Mouse (Mus musculus) left cerebral cortex, adult 11 months (tissue): ENCODE measurements around the gene Kcnq4.

Experiments used
- DNase-seq: peaks from one replicate; pipeline ENCODE4 v3.0.0; 2022; ENCODE audit warnings: low spot score

The Kcnq4 gene

DNA sequence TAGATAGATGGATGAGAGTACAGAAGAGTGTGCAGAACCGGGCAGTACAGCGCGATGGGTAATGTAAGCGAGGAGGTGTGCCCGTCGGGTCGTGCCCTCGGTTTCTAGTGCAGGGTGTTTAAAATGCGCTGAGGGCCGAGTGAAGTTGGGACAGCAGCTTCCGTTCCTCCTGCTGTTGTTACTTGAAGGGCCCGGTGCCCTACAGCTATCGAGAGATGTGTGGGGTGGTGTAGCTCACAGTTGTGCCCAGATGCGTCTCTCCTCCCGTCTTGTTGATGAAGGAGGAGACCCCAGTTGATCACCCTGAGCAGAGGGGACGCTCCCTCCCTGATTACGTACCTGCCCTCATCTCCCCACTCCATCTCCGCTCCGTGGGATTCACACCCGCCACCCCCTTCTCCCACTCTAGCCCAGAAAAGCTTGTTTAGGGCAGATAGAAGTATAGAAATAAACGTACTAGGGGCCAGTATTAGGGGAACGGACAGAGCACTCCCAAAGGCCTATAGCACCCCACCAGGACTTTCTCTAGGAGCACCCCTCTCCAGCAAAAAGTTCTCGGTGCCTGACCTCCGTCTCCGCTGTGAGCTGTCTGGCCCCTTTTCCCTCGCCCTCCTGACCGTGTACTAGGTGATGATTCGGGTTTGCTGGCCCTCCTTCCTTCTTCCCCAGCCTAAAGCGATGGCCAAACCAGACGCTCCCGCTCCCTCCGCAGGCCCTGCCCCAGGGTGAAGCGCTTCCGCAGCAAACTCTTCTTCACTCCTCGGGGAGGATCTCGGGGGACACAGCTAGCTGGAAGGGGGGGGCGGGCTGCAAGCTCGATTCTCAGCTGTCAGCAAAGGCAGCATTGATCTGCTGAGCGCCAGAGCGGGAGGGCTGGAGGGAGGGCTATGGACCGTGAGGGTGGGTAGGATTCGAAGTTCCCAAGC is at the start of gene Kcnq4:
Gene Kcnq4 (minus strand): TSS at position 672 of the 926 bp plus-strand sequence.
- no peak for DNase-seq

DNA sequence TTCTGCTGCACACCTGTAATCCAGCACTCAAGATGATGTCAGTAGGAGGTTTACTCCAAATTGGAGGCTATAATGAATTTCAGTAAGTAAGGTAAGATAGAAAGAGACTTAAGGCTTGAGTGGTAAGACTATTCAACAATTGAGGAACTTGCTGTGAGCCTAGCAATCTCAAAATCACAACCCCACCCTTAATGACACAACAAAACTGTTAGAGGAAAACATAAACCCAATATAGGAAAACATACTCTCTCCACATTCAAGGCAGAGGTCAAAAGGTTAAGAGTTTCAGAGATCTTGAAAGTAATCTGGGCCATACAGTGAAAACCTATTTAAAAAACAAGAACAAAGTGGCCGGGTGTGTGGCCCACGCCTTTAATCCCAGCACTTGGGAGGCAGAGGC is 48.3 kb upstream of the Kcnq4 start:
- no peak for DNase-seq

DNA sequence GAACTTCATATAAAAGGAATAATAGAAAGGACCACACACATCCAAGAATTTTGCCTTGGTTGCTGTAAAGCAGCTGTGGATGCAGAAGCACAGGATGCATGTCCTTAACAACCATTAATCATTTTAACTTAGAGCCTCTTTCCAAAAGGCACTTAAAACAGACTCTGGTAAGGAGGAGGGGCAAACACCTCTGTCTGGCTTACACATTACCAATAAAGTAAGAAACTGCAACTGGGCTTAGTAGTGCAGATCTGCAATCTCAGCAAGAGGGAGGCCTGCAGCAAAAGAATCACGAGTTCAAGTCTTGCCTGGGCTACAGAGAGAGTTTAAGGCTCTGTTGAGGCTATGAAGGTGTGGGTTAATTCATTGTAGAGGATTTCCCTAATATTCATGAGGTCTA is 47.2 kb upstream of the Kcnq4 start:
- no peak for DNase-seq

DNA sequence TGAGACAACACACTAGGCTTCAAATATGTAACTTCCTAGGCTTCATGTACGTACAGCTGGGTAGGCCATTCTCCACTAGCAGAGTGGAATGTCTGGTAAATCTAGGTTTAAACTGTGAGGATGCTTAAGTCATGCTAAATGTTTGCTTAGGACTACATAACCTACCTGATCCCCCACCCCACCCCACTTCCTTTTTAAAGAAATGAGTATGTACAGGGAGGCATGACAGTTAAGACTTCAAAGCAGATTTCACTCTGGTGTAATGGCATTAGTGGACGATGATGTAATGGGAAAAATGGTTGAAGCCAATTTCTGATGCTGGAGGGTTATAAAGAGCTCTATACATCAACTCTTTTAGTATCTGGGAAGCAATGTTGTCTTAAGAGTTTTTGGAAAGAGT is 44.5 kb upstream of the Kcnq4 start:
- DNase-seq = no peak

DNA sequence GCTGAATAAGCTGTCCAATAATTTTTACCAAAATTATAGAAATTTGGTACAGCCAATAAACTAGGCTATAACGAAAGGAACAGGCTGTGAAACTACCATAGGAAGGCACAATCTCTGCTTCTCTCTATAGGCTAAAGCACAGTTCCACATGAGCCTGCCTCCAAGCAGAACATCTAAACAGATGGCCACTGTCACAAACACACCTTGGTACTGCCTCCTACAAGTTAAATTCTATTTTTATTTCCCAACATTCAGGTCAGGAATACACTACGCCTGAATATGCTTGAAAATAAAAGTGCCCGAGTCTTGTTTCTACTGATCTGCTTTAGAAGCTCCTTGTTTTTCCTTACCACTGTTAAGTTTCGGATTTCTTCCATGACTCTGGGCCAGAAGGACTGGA is 41.6 kb upstream of the Kcnq4 start:
- no peak for DNase-seq

DNA sequence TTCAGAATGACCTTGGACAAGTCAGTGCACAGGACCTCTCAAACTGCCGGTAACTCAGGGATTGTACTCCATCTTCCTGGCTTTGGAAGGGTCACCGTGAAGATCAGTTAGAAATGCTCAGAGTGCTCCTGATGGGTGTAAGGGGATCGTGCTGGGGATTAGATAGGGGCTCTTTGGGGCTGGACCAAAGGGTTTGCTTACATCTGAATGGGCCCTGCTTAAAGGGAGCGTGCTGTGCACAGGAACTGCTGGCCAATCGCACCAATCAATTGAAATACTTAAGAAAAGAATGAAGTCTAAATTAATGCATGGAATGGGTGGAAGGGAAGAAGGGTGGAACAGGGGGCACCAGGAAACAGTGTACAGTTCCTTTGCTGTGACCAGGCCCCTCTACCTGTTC is 7.4 kb upstream of the Kcnq4 start:
- no peak for DNase-seq

DNA sequence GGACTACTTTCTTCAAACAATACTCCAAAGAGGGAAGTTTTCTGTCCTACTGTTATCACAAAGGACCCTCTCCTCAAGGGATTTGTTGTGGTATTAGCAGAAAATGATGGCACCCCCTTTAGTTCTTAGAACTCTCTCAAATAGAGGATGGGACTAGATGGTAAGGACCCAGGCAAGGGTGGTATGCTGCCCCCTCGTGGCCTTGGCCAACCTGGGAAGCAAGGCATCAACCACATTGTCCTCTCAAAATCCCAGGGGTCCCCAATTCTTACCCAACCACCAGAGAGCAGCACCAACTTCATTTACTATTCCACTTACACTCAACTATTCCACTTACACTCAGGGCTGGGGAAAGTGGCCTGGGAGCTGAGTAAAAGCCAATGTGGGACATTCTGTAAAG is 6.9 kb upstream of the Kcnq4 start:
- DNase-seq = peak; percentile 35

DNA sequence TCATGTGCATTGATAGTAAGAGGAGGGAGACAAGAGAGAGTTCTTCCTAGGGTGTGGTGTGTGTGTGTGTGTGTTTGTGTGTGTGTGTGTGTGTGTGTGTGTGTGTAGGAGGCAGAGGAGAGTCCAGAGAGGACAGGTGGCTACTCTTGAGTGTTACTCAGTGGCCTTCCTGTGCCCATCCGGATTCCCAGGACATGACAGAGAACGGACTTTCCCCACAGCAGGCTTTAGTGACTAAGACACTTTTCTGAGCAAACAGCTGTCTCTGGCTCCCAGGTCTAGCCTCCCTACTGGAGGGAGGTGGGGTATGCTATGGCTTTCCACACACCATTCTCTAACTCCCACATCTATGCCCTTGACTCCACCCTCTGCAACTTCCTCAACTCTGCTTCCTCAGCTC is 1.2 kb upstream of the Kcnq4 start:
- no peak for DNase-seq

DNA sequence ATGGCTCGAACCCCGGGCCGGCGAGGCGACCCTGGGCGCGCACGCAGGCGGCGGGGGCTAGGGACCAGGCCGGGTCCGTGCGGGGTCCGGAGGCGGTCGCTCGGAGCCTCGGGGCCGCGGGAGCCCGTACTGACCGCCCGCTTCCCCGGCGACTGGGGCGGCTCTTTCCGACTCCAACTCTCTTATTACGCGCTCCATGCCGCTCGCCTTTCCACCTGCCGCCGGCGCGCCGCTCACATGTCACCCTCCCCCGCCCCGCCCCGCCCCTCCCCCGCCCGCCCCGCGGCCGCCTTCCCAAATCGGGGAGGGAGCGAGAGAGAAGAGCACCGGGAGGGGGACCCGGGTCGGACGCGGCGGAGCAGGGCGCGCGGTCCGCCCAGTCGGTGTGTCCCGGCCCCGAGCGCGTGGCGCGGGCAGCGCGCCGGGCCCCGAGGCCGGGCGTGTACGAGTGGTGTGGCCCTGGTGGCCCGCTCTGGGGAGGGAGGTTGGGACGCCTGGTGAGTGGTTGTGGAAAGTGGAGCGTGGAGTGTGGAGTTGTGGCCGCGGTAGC is 1.1 kb downstream of the Kcnq4 start:
- DNase-seq = no peak

DNA sequence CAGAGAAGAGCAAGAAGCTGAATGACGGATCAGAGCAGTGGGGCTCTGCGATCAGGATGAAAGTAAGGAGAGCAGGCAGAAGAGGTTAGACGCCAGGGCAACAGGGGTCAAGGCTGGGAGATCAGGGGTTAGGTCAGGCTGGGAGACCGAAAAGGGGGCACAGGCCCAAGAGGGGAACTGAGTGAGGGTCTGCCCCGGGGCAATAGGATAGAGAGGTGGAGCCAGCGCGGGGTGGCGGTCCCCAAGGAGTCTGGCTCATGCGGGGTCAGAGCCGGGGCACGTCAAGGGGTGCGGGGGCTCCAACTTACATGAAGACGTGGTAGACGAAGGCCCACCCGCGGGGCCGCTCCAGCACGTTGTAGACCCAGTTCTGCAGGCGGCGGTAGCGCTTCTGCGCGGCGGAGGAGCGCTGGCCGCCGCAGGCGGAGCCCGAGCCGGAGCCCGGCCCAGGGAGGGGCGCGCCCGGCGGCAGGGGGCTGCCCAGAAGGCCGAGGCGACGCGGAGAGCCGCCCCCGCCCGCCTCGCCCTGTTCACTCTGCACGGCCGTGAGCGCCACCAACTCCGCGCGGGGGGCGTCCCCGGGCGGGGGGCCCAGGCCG is 1.8 kb downstream of the Kcnq4 start:
- DNase-seq = no peak

DNA sequence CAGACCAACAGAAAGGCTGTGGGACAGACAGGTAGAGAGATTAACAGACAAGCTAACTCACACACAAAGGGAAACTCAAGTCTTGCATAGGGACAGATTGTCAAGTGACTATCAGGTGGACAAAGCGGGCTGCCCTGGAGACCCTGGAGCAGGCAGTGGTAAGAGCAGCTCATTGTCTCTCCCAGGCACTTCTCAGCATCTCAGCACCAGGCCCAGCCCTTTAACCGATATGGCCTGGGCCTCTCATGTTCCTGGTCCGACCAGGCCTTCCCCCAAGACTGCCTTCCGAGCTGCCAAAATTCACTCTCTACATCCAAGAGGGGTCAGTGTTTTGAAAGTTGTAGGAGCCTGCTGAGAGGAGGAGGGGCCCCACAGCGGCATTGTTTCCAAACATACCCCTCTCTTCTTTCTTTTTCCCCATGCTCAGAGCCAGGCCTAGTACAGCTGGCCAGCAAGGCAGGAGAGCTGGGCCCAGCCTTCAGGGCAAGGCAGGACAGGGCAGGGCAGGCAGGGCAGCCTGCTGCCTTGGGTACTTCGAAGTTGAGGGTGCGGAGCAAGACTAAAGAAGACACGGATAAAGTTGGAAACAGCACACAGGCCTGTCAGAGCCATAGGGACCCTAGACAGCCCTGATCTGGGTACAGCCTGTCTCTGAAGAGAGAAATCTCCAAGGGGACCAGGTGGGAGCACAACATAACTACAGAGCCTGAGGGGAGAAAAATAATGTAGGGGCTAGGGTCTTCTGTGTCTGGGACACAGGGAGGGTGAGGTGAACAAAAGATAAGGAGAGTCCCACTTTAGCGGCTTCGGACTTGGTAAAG is 2.5 kb downstream of the Kcnq4 start:
- DNase-seq = no peak

DNA sequence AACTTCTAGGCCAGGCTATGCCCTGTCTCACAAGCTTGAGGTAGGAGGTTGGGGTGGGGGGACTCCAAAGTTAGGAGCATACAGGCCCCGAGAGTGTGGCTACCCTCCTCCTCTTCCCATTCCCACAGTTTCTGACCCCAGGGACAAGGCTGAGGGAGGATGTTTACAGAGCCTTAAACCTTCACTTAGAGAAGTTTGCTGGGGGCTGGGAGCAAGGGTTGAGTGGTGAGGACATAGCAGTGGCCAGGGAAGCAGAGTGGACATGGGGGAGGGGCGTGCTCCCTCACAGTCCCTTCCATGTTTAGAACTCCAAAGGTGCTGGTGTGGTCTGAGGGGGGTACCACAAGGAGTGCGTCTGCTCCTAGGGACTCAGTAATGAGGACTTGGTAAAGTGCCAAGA is 4.8 kb downstream of the Kcnq4 start:
- no peak for DNase-seq

DNA sequence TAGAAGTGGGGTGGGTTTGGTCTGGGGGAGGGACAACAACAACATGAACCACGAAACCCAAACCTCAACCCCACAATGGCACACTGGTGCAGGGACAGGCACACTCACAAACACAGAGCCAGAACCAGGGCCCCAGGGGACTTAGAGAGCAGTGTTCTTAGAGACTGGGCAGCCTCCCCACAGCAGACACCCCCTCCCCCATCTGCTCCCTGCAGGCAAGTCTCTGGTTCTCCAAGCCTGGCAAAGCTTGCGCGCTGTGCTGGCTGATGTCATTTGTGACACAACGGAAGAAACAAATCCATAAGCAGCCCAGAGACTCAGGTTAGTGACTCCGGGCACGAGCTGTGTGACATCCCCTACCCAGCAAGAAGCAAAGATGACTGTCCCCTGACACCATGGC is 7.1 kb downstream of the Kcnq4 start:
- no peak for DNase-seq

DNA sequence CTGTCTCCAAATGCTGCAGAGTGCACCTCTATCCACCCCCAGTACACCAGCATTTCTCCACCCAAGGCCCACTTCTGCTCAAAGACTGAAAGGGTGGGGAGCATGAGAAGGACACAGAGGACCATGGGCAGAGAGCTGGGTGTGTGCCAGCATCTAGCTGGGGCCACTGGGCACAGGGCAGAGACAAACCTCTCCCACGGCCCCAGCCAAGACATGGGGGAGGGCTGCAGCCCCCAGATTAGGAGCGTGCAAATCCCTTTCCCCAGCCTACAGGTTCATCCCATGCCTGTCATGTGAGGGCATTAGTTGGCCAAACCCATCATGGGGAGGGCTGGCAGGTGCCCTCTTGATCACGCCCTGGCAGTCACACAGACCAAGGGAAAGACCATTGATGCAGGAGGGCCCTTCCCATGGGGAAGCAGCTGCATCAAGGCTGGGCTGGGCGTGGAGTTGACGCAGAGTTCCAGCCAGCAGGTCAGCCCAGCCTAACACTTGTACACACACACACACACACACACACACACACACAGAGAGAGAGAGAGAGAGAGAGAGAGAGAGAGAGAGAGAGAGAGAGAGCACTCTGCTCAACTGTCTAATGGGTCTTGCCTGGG is 14.3 kb downstream of the Kcnq4 start:
- no peak for DNase-seq

DNA sequence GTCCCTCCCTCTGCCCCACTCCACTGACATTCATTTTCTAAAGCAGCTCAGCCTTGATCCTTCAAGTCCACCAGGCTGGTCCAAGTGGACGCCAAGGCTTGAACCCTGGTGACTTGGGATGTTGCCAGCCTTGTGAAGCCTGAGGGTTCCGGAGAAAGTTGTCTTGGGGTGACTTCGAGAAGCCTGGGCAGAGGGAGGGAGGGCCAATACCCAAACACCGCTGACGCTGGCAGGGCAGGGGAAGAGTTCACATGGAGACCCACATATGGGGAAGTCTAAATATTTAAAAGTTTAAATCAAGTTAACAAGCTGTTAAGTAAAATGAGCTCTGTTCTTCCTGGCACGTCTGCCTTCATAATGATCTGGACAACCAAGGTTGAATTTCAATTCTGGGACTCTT is 15.7 kb downstream of the Kcnq4 start:
- no peak for DNase-seq

DNA sequence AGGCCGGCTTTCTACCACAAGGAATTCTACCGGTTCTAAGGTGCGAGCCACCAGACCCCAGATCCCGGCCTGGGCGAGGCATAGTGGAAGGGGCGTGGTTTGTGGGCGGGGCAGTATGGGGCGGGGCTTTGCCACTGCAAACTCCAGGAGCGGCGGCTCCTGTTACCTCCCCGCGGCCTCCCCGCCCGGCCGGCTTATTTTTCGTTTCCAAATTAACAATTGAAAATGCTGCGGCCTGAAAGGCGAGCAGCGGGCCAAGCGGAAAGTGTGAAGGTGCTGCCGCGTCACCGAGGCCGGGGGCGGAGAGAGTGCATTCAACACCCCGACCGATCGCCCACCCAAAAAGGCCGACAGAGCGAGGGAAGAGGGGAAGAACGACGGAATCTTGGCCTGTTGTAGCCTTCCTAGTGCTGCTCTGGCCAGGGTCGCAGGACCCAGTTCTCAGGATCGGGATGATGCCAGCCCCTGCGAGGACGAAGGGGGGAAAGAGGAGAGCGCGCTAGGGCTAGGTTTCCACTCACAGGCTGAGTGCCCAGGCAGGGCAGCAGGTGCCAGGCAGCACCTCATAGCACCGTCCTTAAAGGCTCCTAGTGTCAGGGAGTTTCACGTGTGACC is 17.3 kb downstream of the Kcnq4 start:
- DNase-seq = no peak

DNA sequence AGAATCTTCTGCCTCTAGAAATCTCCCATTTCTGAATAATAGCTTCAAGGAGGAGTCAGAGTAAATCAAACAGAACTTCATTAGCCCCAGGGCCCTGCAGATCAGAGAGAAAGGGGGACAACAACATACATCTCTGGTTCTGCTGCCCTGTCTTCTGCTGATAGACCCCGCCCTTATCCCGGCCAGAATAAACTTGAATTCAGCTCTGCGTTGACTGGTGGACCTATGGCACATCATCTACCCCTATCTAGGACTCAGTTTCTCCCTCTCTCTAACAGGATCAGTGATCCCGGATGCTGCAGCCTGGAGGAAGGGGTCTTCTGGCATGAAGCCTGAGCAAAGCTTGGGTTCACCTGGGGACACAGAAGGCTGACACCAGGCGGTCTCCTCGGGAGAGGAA is 17.8 kb downstream of the Kcnq4 start:
- DNase-seq = no peak

DNA sequence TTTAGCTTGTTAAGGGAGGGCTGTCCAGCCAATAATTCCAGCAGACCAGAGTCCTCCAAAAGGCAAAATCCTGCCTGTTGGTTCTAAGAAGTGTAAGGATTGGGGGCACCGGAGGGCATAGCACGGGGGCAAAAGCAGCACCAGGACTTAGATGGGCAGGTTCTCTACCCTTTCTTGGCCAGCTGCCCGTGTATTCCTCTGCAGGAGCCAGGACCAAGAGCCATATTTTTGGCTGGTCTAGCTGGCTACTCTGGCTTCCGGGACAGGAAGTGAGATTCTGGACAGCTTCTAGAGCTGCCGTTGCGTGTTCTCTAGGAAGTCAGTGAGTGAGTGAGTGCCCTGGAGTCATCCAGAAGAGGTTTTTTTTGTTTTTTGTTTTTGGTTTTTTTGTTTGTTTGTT is 18.3 kb downstream of the Kcnq4 start:
- no peak for DNase-seq

DNA sequence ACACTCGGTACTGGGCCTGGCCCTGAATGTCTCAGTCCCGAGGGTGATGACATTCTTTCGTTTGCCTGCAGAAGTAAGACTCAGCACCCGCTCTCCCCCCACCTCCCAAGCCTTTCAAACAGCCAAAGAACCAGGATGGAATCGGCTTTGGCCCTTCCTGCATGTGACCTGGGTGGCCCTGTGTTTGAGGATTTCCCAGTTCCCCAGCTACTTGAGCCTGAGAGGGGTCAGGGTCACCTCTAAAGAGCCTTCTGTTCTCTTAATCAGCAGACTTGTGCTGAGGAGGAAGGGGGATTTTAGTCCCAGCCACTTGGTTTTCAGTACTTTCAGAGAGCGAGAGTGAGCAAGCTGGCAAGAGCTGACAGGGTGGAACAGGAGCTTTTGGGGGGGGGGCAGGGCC is 19.0 kb downstream of the Kcnq4 start:
- no peak for DNase-seq

DNA sequence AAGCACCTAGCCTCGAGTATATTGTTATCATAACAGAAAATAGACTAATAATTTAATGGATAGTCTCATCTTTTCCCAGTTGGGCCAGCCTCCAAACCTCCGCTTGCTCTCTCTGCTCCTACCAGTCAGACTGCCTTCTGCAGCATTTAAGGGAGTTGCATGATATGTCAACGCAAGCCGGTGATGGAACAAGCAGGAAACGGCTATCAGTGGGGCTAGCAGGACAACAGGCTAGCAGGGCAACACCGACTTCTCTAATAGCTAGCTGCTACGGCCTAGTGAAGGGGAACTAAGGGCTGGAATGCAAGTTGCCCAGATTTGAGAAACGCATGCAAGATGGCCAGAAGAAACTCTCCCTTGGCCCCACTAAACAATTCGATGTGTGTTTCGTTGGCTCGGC is 20.6 kb downstream of the Kcnq4 start:
- DNase-seq = no peak

DNA sequence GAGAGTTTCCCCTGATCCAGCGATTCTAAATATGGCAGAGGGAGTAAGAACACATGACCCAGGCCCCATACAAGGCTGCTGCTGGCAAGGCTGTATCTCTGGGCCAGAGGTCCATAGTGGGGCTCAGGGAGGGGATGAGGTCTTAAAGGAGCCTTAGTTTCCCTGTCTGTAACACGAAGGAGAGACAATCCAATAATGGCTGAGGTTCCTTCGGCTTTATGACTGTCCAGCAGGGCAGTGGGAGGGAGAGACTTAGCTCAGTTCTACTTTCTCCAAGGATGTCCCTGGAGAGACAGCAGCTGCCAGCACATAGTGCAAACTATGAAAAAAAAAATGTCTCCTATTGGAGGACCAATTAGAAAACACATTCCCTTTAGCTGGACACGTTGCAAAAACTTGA is 22.2 kb downstream of the Kcnq4 start:
- DNase-seq = no peak
